Mouse (Mus musculus): Measurements from ENCODE around the gene 1700003F12Rik. TPM values are rescaled to one million over a fixed set of nuclear protein-coding genes. Genes with fewer than 3 reads are reported as not detected.

Gene 1700003F12Rik
- polyA plus RNA-seq, 1 experiment from 2014 or later: 0.77 TPM

DNA sequence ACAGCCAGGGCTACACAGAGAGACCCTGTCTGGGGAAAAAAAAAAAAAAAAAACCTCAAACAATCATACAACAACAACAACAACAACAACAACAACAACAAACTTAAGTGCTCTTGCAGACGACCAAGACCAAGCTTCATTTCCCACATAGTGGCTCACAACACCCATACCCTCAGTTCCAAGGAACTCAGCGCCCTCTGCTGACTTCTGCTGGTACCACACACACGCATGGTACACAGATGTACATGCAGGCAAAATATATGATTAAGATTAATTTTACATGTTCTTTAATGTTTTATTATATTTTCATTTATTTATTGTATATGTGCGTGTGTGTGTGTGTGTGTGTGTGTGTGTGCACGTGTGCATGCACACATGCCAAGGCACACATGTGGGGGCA, 39.5 kb downstream of the 1700003F12Rik start:
- no peak overlapping the region for H3K4me2 ChIP-seq (replicated peaks; ENCODE audit: low read depth, low read length)
- no peaks in the 10 kb centered on the region for H3K27me3 ChIP-seq (ENCODE audit: control insufficient read depth, insufficient read depth, low read length)
- H3K4me1 ChIP-seq (ENCODE audit: control insufficient read depth, insufficient read depth, low read length): peaks cover 3% of the 10 kb centered on the region; the same call in 1 of the 2 replicates
- no peak overlapping the region for H3K27ac ChIP-seq (ENCODE audit: low read length)
- H3K9me3 ChIP-seq (ENCODE audit: control insufficient read depth, low read depth, low read length): no peaks in the 10 kb centered on the region
- no peak overlapping the region for H3K9ac ChIP-seq (replicated peaks; ENCODE audit: low read depth, low read length)
- H3K4me3 ChIP-seq (ENCODE audit: low read depth, low read length): no peak overlapping the region
- H3K36me3 ChIP-seq (ENCODE audit: control insufficient read depth, insufficient read depth, low read length): no peaks in the 10 kb centered on the region
- WGBS: 70% methylated on average over 5 of the region's 5 CpGs
- ATAC-seq (ENCODE audit: insufficient number of reproducible peaks, insufficient read depth, low FRiP score, low read depth): no peak

DNA sequence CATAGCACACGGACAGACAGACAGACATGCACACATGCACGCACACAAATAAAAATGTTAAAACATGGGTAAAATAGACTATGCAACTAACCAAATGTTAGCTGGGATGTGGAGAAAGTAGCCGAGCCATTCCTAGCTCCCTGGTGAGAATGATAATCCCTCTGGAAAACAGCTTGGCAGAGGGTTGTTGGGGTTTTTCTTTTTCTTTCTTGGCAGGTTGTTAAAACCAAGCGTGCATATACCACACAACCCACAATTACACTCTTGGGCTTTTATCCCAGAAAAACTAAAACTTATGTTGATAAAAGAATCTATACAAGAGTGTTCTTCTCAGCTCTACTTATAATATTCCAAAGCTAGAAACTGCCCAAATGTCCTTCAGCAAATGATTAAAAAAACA, 42.2 kb downstream of the 1700003F12Rik start:
- H3K9ac ChIP-seq (replicated peaks; ENCODE audit: low read depth, low read length): no peak overlapping the region
- no peak overlapping the region for H3K4me3 ChIP-seq (ENCODE audit: low read depth, low read length)
- no peaks in the 10 kb centered on the region for H3K36me3 ChIP-seq (ENCODE audit: control insufficient read depth, insufficient read depth, low read length)
- 88% methylated on average over 4 of the region's 4 CpGs for WGBS
- no peaks in the 10 kb centered on the region for H3K27me3 ChIP-seq (ENCODE audit: control insufficient read depth, insufficient read depth, low read length)
- ATAC-seq (ENCODE audit: insufficient number of reproducible peaks, insufficient read depth, low FRiP score, low read depth): no peak
- no peak overlapping the region for H3K4me2 ChIP-seq (replicated peaks; ENCODE audit: low read depth, low read length)
- no peaks in the 10 kb centered on the region for H3K4me1 ChIP-seq (ENCODE audit: control insufficient read depth, insufficient read depth, low read length)
- H3K27ac ChIP-seq (ENCODE audit: low read length): no peak overlapping the region
- no peaks in the 10 kb centered on the region for H3K9me3 ChIP-seq (ENCODE audit: control insufficient read depth, low read depth, low read length)

DNA sequence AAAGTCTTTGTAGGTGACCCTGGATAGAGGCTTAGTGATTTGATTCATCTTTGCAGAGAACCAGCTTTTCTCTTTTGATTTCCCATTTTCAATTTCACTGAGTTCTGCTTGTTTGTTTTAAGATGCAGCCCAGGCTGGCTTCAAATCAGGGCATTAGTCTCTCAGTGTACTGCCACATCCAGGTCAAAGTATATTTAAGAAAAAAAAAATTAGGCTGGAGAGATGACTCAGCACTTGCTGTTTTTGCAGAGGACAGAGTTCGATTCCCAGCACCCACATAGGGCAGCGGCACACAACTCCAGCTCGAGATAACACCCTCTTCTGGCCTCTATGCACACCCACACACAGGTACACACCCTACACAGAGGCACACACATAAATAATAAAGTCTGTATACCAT, 44.4 kb downstream of the 1700003F12Rik start:
- Histone ChIP-seq H3K9me3 (ENCODE audit: control insufficient read depth, low read depth, low read length) (no peaks in the 10 kb centered on the region), H3K36me3 (ENCODE audit: control insufficient read depth, insufficient read depth, low read length) (peaks cover 5% of the 10 kb centered on the region; the same call in 1 of the 2 replicates), H3K27me3 (ENCODE audit: control insufficient read depth, insufficient read depth, low read length) (no peaks in the 10 kb centered on the region), H3K4me2 (replicated peaks; ENCODE audit: low read depth, low read length) (no peak overlapping the region), H3K27ac (ENCODE audit: low read length) (no peak overlapping the region), H3K4me1 (ENCODE audit: control insufficient read depth, insufficient read depth, low read length) (no peaks in the 10 kb centered on the region), H3K9ac (replicated peaks; ENCODE audit: low read depth, low read length) (no peak overlapping the region), H3K4me3 (ENCODE audit: low read depth, low read length) (no peak overlapping the region)
- 88% methylated on average over 3 of the region's 3 CpGs for WGBS
- no peak for ATAC-seq (ENCODE audit: insufficient number of reproducible peaks, insufficient read depth, low FRiP score, low read depth)

DNA sequence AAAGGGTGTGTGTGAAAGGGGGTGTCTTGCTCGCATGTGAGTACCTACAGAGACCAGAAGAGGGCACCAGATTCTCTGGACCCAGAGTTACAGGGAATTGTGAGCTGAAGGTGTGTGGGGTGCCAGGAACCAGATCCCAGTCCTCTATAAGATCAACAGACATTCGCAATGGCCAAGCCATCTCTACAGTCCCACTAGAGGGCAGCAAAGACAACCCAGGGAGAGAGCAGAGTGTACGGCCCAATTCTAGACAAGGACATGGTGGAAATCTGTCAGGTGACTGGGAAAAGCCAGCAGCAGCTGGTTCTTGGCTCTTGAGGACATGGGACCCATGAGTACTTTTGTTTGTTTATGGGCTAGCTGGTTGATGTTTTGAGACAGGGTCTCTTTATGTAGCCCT, 46.1 kb downstream of the 1700003F12Rik start:
- peaks cover 5% of the 10 kb centered on the region; the same call in 1 of the 2 replicates for H3K36me3 ChIP-seq (ENCODE audit: control insufficient read depth, insufficient read depth, low read length)
- no peak overlapping the region for H3K4me3 ChIP-seq (ENCODE audit: low read depth, low read length)
- no peaks in the 10 kb centered on the region for H3K27me3 ChIP-seq (ENCODE audit: control insufficient read depth, insufficient read depth, low read length)
- WGBS: 70% methylated on average over 3 of the region's 3 CpGs
- no peak overlapping the region for H3K9ac ChIP-seq (replicated peaks; ENCODE audit: low read depth, low read length)
- H3K27ac ChIP-seq (ENCODE audit: low read length): no peak overlapping the region
- ATAC-seq (ENCODE audit: insufficient number of reproducible peaks, insufficient read depth, low FRiP score, low read depth): no peak
- no peaks in the 10 kb centered on the region for H3K9me3 ChIP-seq (ENCODE audit: control insufficient read depth, low read depth, low read length)
- H3K4me2 ChIP-seq (replicated peaks; ENCODE audit: low read depth, low read length): no peak overlapping the region
- H3K4me1 ChIP-seq (ENCODE audit: control insufficient read depth, insufficient read depth, low read length): no peaks in the 10 kb centered on the region

DNA sequence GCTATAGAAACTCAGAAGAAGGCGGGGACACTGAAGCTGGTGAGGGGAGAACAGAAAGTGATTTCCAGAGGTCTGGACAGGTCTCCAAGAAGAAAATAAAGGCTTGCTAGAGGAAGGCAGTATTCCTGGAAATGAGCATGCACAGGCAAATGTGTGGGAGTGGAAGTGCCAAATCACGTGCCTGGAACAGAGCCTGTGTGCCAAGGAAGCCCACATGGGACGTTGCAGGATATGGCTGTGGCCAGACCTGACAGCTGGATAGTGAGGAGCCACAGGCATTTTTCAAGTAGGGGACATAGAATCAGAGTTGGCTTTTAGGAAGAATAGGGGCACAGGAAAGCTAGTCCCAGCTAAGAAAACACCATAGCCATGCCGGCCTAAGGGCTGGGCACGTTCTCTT, 48.9 kb downstream of the 1700003F12Rik start:
- Histone ChIP-seq H3K4me3 (ENCODE audit: low read depth, low read length) (no peak overlapping the region), H3K4me2 (replicated peaks; ENCODE audit: low read depth, low read length) (no peak overlapping the region), H3K9ac (replicated peaks; ENCODE audit: low read depth, low read length) (no peak overlapping the region), H3K27me3 (ENCODE audit: control insufficient read depth, insufficient read depth, low read length) (no peaks in the 10 kb centered on the region), H3K4me1 (ENCODE audit: control insufficient read depth, insufficient read depth, low read length) (no peaks in the 10 kb centered on the region), H3K36me3 (ENCODE audit: control insufficient read depth, insufficient read depth, low read length) (peaks cover 5% of the 10 kb centered on the region; the same call in 1 of the 2 replicates), H3K27ac (ENCODE audit: low read length) (no peak overlapping the region), H3K9me3 (ENCODE audit: control insufficient read depth, low read depth, low read length) (no peaks in the 10 kb centered on the region)
- WGBS: 76% methylated on average over 5 of the region's 5 CpGs
- ATAC-seq (ENCODE audit: insufficient number of reproducible peaks, insufficient read depth, low FRiP score, low read depth): no peak

DNA sequence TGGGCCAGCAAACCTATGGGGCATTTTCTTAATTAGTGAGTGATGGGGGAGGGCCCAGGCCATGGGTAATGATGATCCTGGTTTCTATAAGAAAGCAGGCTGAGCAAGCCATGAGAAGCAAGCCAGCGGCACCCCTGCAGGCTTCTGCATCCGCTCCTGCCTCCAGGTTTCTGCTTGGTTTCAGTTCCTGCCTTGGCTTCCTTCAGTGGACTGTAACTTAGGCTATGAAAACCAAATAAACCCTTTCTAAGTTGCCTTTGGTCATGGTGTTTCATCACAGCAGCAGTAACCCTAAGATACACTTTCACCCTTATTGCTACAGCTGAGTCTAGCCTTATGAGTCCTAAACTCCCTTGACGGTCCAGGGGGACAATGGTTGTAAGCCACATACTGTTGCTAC, 50.5 kb downstream of the 1700003F12Rik start:
- no peak for ATAC-seq (ENCODE audit: insufficient number of reproducible peaks, insufficient read depth, low FRiP score, low read depth)
- no peak overlapping the region for H3K4me3 ChIP-seq (ENCODE audit: low read depth, low read length)

More for the DNA sequence above, 50.5 kb downstream of the 1700003F12Rik start:
- Histone ChIP-seq H3K4me1 (ENCODE audit: control insufficient read depth, insufficient read depth, low read length) (no peaks in the 10 kb centered on the region), H3K27ac (ENCODE audit: low read length) (no peak overlapping the region), H3K9ac (replicated peaks; ENCODE audit: low read depth, low read length) (no peak overlapping the region), H3K27me3 (ENCODE audit: control insufficient read depth, insufficient read depth, low read length) (no peaks in the 10 kb centered on the region), H3K9me3 (ENCODE audit: control insufficient read depth, low read depth, low read length) (no peaks in the 10 kb centered on the region), H3K36me3 (ENCODE audit: control insufficient read depth, insufficient read depth, low read length) (peaks cover 5% of the 10 kb centered on the region; the same call in 1 of the 2 replicates), H3K4me2 (replicated peaks; ENCODE audit: low read depth, low read length) (no peak overlapping the region)
- WGBS: 87% methylated on average over 3 of the region's 3 CpGs

Other genes starting within 250 kb of the 1700003F12Rik start
- not detected in 2 replicates for gene Bpifb9b, start 239.9 kb upstream of the 1700003F12Rik start, polyA plus RNA-seq (2014; fragmentation: Nextera tagmentation; extraction: Ambion mirVana)
- gene Cdk5rap1, start 174.1 kb upstream of the 1700003F12Rik start, polyA plus RNA-seq (2014; fragmentation: Nextera tagmentation; extraction: Ambion mirVana): 12.2 and 15.8 TPM in 2 replicates
- 2.4 and 3.1 TPM in 2 replicates for gene Snta1, start 139.0 kb upstream of the 1700003F12Rik start, polyA plus RNA-seq (2014; fragmentation: Nextera tagmentation; extraction: Ambion mirVana)
- 43.6 and 45.3 TPM in 2 replicates for gene Cbfa2t2, start 110.6 kb upstream of the 1700003F12Rik start, polyA plus RNA-seq (2014; fragmentation: Nextera tagmentation; extraction: Ambion mirVana)
- gene Actl10, start 4.7 kb downstream of the 1700003F12Rik start, polyA plus RNA-seq (2014; fragmentation: Nextera tagmentation; extraction: Ambion mirVana): 0.17 TPM in 1 of 2 replicates, not detected in the other
- gene Necab3, start 11.8 kb downstream of the 1700003F12Rik start, polyA plus RNA-seq (2014; fragmentation: Nextera tagmentation; extraction: Ambion mirVana): 3.2 and 4.1 TPM in 2 replicates
- gene E2f1, start 22.8 kb downstream of the 1700003F12Rik start, polyA plus RNA-seq (2014; fragmentation: Nextera tagmentation; extraction: Ambion mirVana): 7.4 and 9.8 TPM in 2 replicates
- gene Pxmp4, start 56.6 kb downstream of the 1700003F12Rik start, polyA plus RNA-seq (2014; fragmentation: Nextera tagmentation; extraction: Ambion mirVana): 29.3 and 29.5 TPM in 2 replicates
- gene Zfp341, start 66.2 kb downstream of the 1700003F12Rik start, polyA plus RNA-seq (2014; fragmentation: Nextera tagmentation; extraction: Ambion mirVana): 0.80 and 1.0 TPM in 2 replicates
- not detected in 2 replicates for gene 4930519P11Rik, start 66.4 kb downstream of the 1700003F12Rik start, polyA plus RNA-seq (2014; fragmentation: Nextera tagmentation; extraction: Ambion mirVana)
- 18.4 and 19.1 TPM in 2 replicates for gene Chmp4b, start 104.6 kb downstream of the 1700003F12Rik start, polyA plus RNA-seq (2014; fragmentation: Nextera tagmentation; extraction: Ambion mirVana)
- not detected in 2 replicates for gene Gm14214, start 222.9 kb downstream of the 1700003F12Rik start, polyA plus RNA-seq (2014; fragmentation: Nextera tagmentation; extraction: Ambion mirVana)
- gene Raly, start 244.0 kb downstream of the 1700003F12Rik start, polyA plus RNA-seq (2014; fragmentation: Nextera tagmentation; extraction: Ambion mirVana): 77.4 and 84.1 TPM in 2 replicates
- 0.76 TPM in 1 of 2 replicates, not detected in the other for gene a, start 244.3 kb downstream of the 1700003F12Rik start, polyA plus RNA-seq (2014; fragmentation: Nextera tagmentation; extraction: Ambion mirVana)

Data from stomach, embryonic 14.5 days (tissue).